Mouse (Mus musculus): ENCODE measurements around the gene 1500011B03Rik. TPM values are rescaled to one million over a fixed set of nuclear protein-coding genes. Genes with fewer than 3 reads are reported as not detected.
"Not testable (repeated sequence)": the region's sequence is repeated elsewhere in the genome, so short reads cannot be mapped to it uniquely, and the experiment has no call there.

Gene 1500011B03Rik
- polyA plus RNA-seq, 1 experiment from 2014 or later: 48.5 TPM

- H3K36me3 ChIP-seq (ENCODE audit: control insufficient read depth, insufficient read depth): no peaks in the 10 kb centered on the region
- H3K4me1 ChIP-seq (ENCODE audit: control insufficient read depth, insufficient read depth, low read length): no peaks in the 10 kb centered on the region
- no peak overlapping the region for H3K4me3 ChIP-seq (ENCODE audit: low read length)
- 75% methylated on average over 5 of the region's 5 CpGs for WGBS
- ATAC-seq (replicated peaks; ENCODE audit: extremely low read depth, insufficient read depth, low FRiP score): no peak
- H3K4me2 ChIP-seq (ENCODE audit: low read depth, low read length): no peak overlapping the region
- no peak overlapping the region for H3K9ac ChIP-seq (ENCODE audit: low read length)
- no peaks in the 10 kb centered on the region for H3K27me3 ChIP-seq (ENCODE audit: control insufficient read depth, insufficient read depth, low read length)
- H3K27ac ChIP-seq (ENCODE audit: low read length): no peak overlapping the region
- H3K9me3 ChIP-seq (replicated peaks; ENCODE audit: control insufficient read depth, low read length): no peaks in the 10 kb centered on the region
Measured at GRCm38 (mm10) chr5:114842674-114843073, 19.4 kb upstream of the 1500011B03Rik start.

GRCm38 (mm10) chr5:114842155-114842554, 18.9 kb upstream of the 1500011B03Rik start:
- H3K9me3 ChIP-seq (replicated peaks; ENCODE audit: control insufficient read depth, low read length); H3K27ac ChIP-seq (ENCODE audit: low read length); ATAC-seq (replicated peaks; ENCODE audit: extremely low read depth, insufficient read depth, low FRiP score); H3K36me3 ChIP-seq (ENCODE audit: control insufficient read depth, insufficient read depth); H3K4me1 ChIP-seq (ENCODE audit: control insufficient read depth, insufficient read depth, low read length); H3K9ac ChIP-seq (ENCODE audit: low read length); H3K4me3 ChIP-seq (ENCODE audit: low read length); H3K4me2 ChIP-seq (ENCODE audit: low read depth, low read length); H3K27me3 ChIP-seq (ENCODE audit: control insufficient read depth, insufficient read depth, low read length): not testable (repeated sequence)
- 44% methylated on average over 3 of the region's 3 CpGs for WGBS

GRCm38 (mm10) chr5:114840481-114840880, 17.2 kb upstream of the 1500011B03Rik start:
- not testable (repeated sequence) for H3K9ac ChIP-seq (ENCODE audit: low read length); H3K36me3 ChIP-seq (ENCODE audit: control insufficient read depth, insufficient read depth); H3K4me1 ChIP-seq (ENCODE audit: control insufficient read depth, insufficient read depth, low read length); H3K9me3 ChIP-seq (replicated peaks; ENCODE audit: control insufficient read depth, low read length); H3K27me3 ChIP-seq (ENCODE audit: control insufficient read depth, insufficient read depth, low read length); ATAC-seq (replicated peaks; ENCODE audit: extremely low read depth, insufficient read depth, low FRiP score); H3K4me3 ChIP-seq (ENCODE audit: low read length); H3K4me2 ChIP-seq (ENCODE audit: low read depth, low read length); H3K27ac ChIP-seq (ENCODE audit: low read length)
- 66% methylated on average over 5 of the region's 5 CpGs for WGBS

DNA sequence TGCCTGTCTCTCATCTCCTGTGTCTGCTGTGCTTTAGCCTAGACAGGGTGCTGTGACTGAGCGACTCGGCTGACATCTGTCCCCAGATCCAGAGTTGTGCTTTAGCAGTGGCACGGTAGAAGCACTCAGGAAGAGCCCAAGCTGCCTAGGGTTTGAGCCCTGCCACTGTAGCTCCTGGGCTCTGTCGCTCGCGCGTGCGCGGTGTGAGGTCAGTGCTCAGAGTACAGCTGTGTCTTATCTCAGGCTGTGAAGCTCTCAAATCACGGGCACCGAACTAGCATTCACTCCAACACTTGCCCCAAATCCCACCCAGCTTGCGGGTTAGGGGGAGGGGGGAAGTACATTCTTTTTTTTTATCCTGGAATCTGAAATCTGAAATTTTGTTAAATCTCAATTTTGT, 13.6 kb upstream of the 1500011B03Rik start:
- ATAC-seq (replicated peaks; ENCODE audit: extremely low read depth, insufficient read depth, low FRiP score): no peak
- no peaks in the 10 kb centered on the region for H3K27me3 ChIP-seq (ENCODE audit: control insufficient read depth, insufficient read depth, low read length)
- no peak overlapping the region for H3K4me3 ChIP-seq (ENCODE audit: low read length)
- no peaks in the 10 kb centered on the region for H3K9me3 ChIP-seq (replicated peaks; ENCODE audit: control insufficient read depth, low read length)
- WGBS: 21% methylated on average over 12 of the region's 12 CpGs
- no peak overlapping the region for H3K27ac ChIP-seq (ENCODE audit: low read length)
- no peak overlapping the region for H3K4me2 ChIP-seq (ENCODE audit: low read depth, low read length)
- no peak overlapping the region for H3K9ac ChIP-seq (ENCODE audit: low read length)
- H3K36me3 ChIP-seq (ENCODE audit: control insufficient read depth, insufficient read depth): no peaks in the 10 kb centered on the region
- H3K4me1 ChIP-seq (ENCODE audit: control insufficient read depth, insufficient read depth, low read length): no peaks in the 10 kb centered on the region

- no peak for ATAC-seq (replicated peaks; ENCODE audit: extremely low read depth, insufficient read depth, low FRiP score)
- Histone ChIP-seq H3K9me3 (replicated peaks; ENCODE audit: control insufficient read depth, low read length) (no peaks in the 10 kb centered on the region), H3K4me2 (ENCODE audit: low read depth, low read length) (no peak overlapping the region), H3K4me1 (ENCODE audit: control insufficient read depth, insufficient read depth, low read length) (peaks cover 3% of the 10 kb centered on the region; the same call in 1 of the 2 replicates), H3K9ac (ENCODE audit: low read length) (no peak overlapping the region), H3K36me3 (ENCODE audit: control insufficient read depth, insufficient read depth) (no peaks in the 10 kb centered on the region), H3K27ac (ENCODE audit: low read length) (no peak overlapping the region), H3K4me3 (ENCODE audit: low read length) (no peak overlapping the region), H3K27me3 (ENCODE audit: control insufficient read depth, insufficient read depth, low read length) (no peaks in the 10 kb centered on the region)
- 62% methylated on average over 3 of the region's 3 CpGs for WGBS
Measured at GRCm38 (mm10) chr5:114829740-114830139, 6.5 kb upstream of the 1500011B03Rik start.

- Histone ChIP-seq H3K27ac (ENCODE audit: low read length) (no peak overlapping the region), H3K27me3 (ENCODE audit: control insufficient read depth, insufficient read depth, low read length) (no peaks in the 10 kb centered on the region), H3K4me2 (ENCODE audit: low read depth, low read length) (no peak overlapping the region), H3K4me1 (ENCODE audit: control insufficient read depth, insufficient read depth, low read length) (peaks cover 3% of the 10 kb centered on the region; the same call in 1 of the 2 replicates), H3K9ac (ENCODE audit: low read length) (no peak overlapping the region), H3K9me3 (replicated peaks; ENCODE audit: control insufficient read depth, low read length) (no peaks in the 10 kb centered on the region), H3K4me3 (ENCODE audit: low read length) (no peak overlapping the region), H3K36me3 (ENCODE audit: control insufficient read depth, insufficient read depth) (no peaks in the 10 kb centered on the region)
- 82% methylated on average over 12 of the region's 12 CpGs for WGBS
- ATAC-seq (replicated peaks; ENCODE audit: extremely low read depth, insufficient read depth, low FRiP score): no peak
Measured at GRCm38 (mm10) chr5:114827427-114827826, 4.2 kb upstream of the 1500011B03Rik start.

DNA sequence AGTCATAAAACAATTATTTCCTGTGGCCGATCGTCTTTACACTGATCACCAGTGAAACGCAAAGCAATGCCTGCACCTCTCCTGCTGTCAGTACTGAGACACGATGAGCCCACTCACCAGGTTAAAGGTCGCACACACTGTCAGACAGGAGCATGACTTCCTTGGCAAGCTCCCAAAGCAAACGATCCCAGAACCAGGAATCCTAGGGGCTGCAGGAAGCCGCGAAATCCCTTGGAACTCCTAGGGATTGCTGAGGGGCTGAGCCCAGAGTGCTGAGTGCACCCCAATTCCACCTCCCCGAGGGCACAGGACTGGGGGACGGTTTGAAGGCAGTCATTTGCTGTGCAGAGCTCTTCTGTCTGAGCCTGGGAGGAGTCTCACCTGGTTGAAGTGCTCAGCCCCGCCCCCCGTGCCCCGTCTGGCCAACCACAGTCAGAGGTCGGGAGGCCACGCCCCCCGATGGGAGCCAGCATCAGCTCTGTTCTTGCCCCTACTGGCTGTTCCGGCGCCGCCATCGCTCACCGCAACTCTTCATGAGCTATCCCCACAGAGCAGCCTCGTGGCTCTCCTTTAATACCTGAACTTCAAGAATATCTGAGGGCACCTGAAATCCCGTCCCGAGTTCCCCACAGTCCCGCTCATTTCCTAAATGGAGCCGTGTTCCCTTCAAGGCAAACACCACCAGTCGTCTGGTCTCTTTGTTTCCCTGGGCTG, 2.9 kb upstream of the 1500011B03Rik start:
- Histone ChIP-seq H3K9me3 (replicated peaks; ENCODE audit: control insufficient read depth, low read length) (peaks cover 4% of the 10 kb centered on the region; the same call in 1 of the 2 replicates), H3K27ac (ENCODE audit: low read length) (no peak overlapping the region), H3K4me3 (ENCODE audit: low read length) (peak overlapping the region; percentile 49), H3K4me1 (ENCODE audit: control insufficient read depth, insufficient read depth, low read length) (peaks cover 3% of the 10 kb centered on the region; the same call in 1 of the 2 replicates), H3K36me3 (ENCODE audit: control insufficient read depth, insufficient read depth) (0 out of 2 replicates have a peak, but pooled peaks cover 3% of the 10 kb centered on the region), H3K9ac (ENCODE audit: low read length) (peak overlapping the region; percentile 51), H3K4me2 (ENCODE audit: low read depth, low read length) (peak overlapping the region; percentile 80), H3K27me3 (ENCODE audit: control insufficient read depth, insufficient read depth, low read length) (no peaks in the 10 kb centered on the region)
- ATAC-seq (replicated peaks; ENCODE audit: extremely low read depth, insufficient read depth, low FRiP score): peak; percentile 78
- WGBS: 7% methylated on average over 27 of the region's 27 CpGs

GRCm38 (mm10) chr5:114824197-114824596, 929 bp upstream of the 1500011B03Rik start:
- WGBS: 19% methylated on average over 9 of the region's 9 CpGs
- Histone ChIP-seq H3K27me3 (ENCODE audit: control insufficient read depth, insufficient read depth, low read length) (no peaks in the 10 kb centered on the region), H3K9me3 (replicated peaks; ENCODE audit: control insufficient read depth, low read length) (peaks cover 4% of the 10 kb centered on the region; the same call in 1 of the 2 replicates), H3K36me3 (ENCODE audit: control insufficient read depth, insufficient read depth) (0 out of 2 replicates have a peak, but pooled peaks cover 3% of the 10 kb centered on the region), H3K4me1 (ENCODE audit: control insufficient read depth, insufficient read depth, low read length) (peaks cover 3% of the 10 kb centered on the region; the same call in 1 of the 2 replicates), H3K27ac (ENCODE audit: low read length) (no peak overlapping the region), H3K9ac (ENCODE audit: low read length) (no peak overlapping the region), H3K4me2 (ENCODE audit: low read depth, low read length) (peak overlapping the region; percentile 37), H3K4me3 (ENCODE audit: low read length) (no peak overlapping the region)
- no peak for ATAC-seq (replicated peaks; ENCODE audit: extremely low read depth, insufficient read depth, low FRiP score)

DNA sequence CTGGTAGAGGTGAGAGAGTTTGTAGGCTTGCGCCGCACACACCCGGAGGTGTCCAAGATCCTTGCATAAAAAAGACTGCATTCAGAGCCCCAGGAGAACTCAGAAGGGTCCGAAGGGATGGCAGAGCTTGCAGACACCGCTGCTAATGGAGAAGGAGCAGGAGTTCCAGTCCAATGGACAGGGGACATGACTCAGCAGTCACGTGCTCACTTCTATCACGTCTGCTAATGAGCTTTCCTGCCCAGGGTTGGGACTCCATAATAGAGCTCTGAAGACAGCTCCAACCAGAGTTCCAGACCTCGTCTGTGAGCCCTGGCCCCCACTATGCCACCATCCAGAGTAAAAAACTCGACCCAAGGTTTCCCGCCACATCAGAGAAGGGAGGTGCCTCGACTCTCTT, 5.1 kb downstream of the 1500011B03Rik start:
- 74% methylated on average over 11 of the region's 11 CpGs for WGBS
- Histone ChIP-seq H3K9me3 (replicated peaks; ENCODE audit: control insufficient read depth, low read length) (peaks cover 4% of the 10 kb centered on the region; the same call in 1 of the 2 replicates), H3K4me1 (ENCODE audit: control insufficient read depth, insufficient read depth, low read length) (no peaks in the 10 kb centered on the region; the same call in 1 of the 2 replicates), H3K27ac (ENCODE audit: low read length) (no peak overlapping the region), H3K4me3 (ENCODE audit: low read length) (no peak overlapping the region), H3K4me2 (ENCODE audit: low read depth, low read length) (no peak overlapping the region), H3K36me3 (ENCODE audit: control insufficient read depth, insufficient read depth) (0 out of 2 replicates have a peak, but pooled peaks cover 3% of the 10 kb centered on the region), H3K9ac (ENCODE audit: low read length) (no peak overlapping the region), H3K27me3 (ENCODE audit: control insufficient read depth, insufficient read depth, low read length) (no peaks in the 10 kb centered on the region)
- ATAC-seq (replicated peaks; ENCODE audit: extremely low read depth, insufficient read depth, low FRiP score): no peak
